Mouse (Mus musculus) hematopoietic stem cell, adult 5-6 weeks (primary cell): Measurements from ENCODE around the gene Snx32. TPM values are rescaled to one million over a fixed set of nuclear protein-coding genes. Genes with fewer than 3 reads are reported as not detected.
A peak's percentile ranks its signal among the peaks of the same experiment; 100 is the strongest.
"Not testable (repeated sequence)": the region's sequence is repeated elsewhere in the genome, so short reads cannot be mapped to it uniquely, and the experiment has no call there.

Experiments
- ATAC-seq, 2 experiments: fragments of 125-278 bp in 1 of 2; replicated peaks in 1 of 2; 2 replicates each; pipeline ENCODE4 v1.8.0; 2016 to 2017; ENCODE audit warnings: inconsistent platforms in 2 of 2, mild to moderate bottlenecking in 2 of 2, moderate number of reproducible peaks in 2 of 2, low read depth in 1 of 2, moderate TSS enrichment in 1 of 2; ENCODE audit not compliant: low FRiP score in 2 of 2, poor library complexity in 2 of 2, severe bottlenecking in 2 of 2, insufficient read depth in 1 of 2, low TSS enrichment in 1 of 2
- total RNA-seq: library from RNA; stranded (forward); fragments of 172-1452, 232-1000 nt; gene quantifications from 2 replicates; pipeline ENCODE4 v1.2.3, GENCODE M21; 2017

Gene Snx32
- total RNA-seq, 1 experiment from 2014 or later = 3.2 TPM

GRCm38 (mm10) chr19:5515840-5516777 is 5.8 kb upstream of the Snx32 start:
- no peak for ATAC-seq

- ATAC-seq = no peak
These were observed 2.6 kb upstream of the Snx32 start for GRCm38 (mm10) chr19:5513005-5513349.

GRCm38 (mm10) chr19:5512091-5513004 is 2.0 kb upstream of the Snx32 start:
- peak; percentile 60 to 70 for ATAC-seq

GRCm38 (mm10) chr19:5511074-5511632 is 815 bp upstream of the Snx32 start:
- no peak for ATAC-seq

GRCm38 (mm10) chr19:5503687-5504086 is 6.7 kb downstream of the Snx32 start, which contains the start of gene 1700020D05Rik:
Gene 1700020D05Rik, minus strand, starts transcription at chr19:5503787.
- ATAC-seq = no peak

GRCm38 (mm10) chr19:5500330-5500875 is 9.9 kb downstream of the Snx32 start:
- no peak for ATAC-seq

- ATAC-seq = no peak
These were observed 14.3 kb downstream of the Snx32 start for GRCm38 (mm10) chr19:5496052-5496370.

GRCm38 (mm10) chr19:5495353-5496051 is 14.8 kb downstream of the Snx32 start:
- no peak for ATAC-seq

GRCm38 (mm10) chr19:5494314-5494713 is 16.0 kb downstream of the Snx32 start:
- ATAC-seq = no peak

GRCm38 (mm10) chr19:5493301-5493721 is 17.0 kb downstream of the Snx32 start:
- not testable (repeated sequence) for ATAC-seq

- no peak for ATAC-seq
These were observed 17.7 kb downstream of the Snx32 start for GRCm38 (mm10) chr19:5492641-5493040.

- peak; percentile 35 to 43 for ATAC-seq
These were observed 19.2 kb downstream of the Snx32 start for GRCm38 (mm10) chr19:5490898-5491708.

GRCm38 (mm10) chr19:5490313-5490897 is 19.9 kb downstream of the Snx32 start, which contains the start of gene Cfl1:
Gene Cfl1, plus strand, starts transcription at chr19:5490455.
- peak; percentile 40 to 44 for ATAC-seq

GRCm38 (mm10) chr19:5489721-5490120 is 20.6 kb downstream of the Snx32 start:
- not testable (repeated sequence) for ATAC-seq

- ATAC-seq = peak; percentile 61 to 70
These were observed 21.3 kb downstream of the Snx32 start for GRCm38 (mm10) chr19:5488878-5489571.
